Mouse (Mus musculus) intestine, embryonic 16.5 days (tissue): ENCODE data around the gene Tenm3. TPM values are rescaled to one million over a fixed set of nuclear protein-coding genes. Genes with fewer than 3 reads are reported as not detected.

Source experiments
- ATAC-seq: fragments of 200-750 bp; cut with Nextera tagmentation; 2 replicates; pipeline ENCODE4 v1.8.0; 2017; ENCODE audit warnings: moderate TSS enrichment, moderate library complexity
- H3K27ac ChIP-seq: fragments of 300-500 bp; sonication (generic); 2 replicates; pipeline ENCODE4 v1.5.1; 2014; ENCODE audit warnings: mild to moderate bottlenecking, low read length
- H3K27me3 ChIP-seq: fragments of 300-500 bp; sonication (generic); replicated peaks from 2 replicates; pipeline ENCODE4 v1.6.1; 2014; ENCODE audit warnings: low read length, control low read depth, mixed read lengths; ENCODE audit not compliant: control insufficient read depth, insufficient read depth
- H3K36me3 ChIP-seq: fragments of 300-500 bp; sonication (generic); 2 replicates; pipeline ENCODE4 v1.6.1; 2014; ENCODE audit warnings: low read length, control low read depth; ENCODE audit not compliant: control insufficient read depth, insufficient read depth
- H3K4me1 ChIP-seq: fragments of 300-500 bp; sonication (generic); 2 replicates; pipeline ENCODE4 v1.6.1; 2014; ENCODE audit warnings: low read length, control low read depth, mixed read lengths; ENCODE audit not compliant: control insufficient read depth, insufficient read depth
- H3K4me2 ChIP-seq: fragments of 300-500 bp; sonication (generic); 2 replicates; pipeline ENCODE4 v1.6.1; 2014; ENCODE audit warnings: low read depth, low read length, control low read depth
- H3K4me3 ChIP-seq: fragments of 300-500 bp; sonication (generic); 2 replicates; pipeline ENCODE4 v1.5.1; 2014; ENCODE audit warnings: mild to moderate bottlenecking, low read length
- H3K9ac ChIP-seq: fragments of 300-500 bp; sonication (generic); 2 replicates; pipeline ENCODE4 v1.6.1; 2014; ENCODE audit warnings: low read depth, low read length
- H3K9me3 ChIP-seq: fragments of 300-500 bp; sonication (generic); 2 replicates; pipeline ENCODE4 v1.6.1; 2016; ENCODE audit warnings: low read length, control low read depth; ENCODE audit not compliant: control insufficient read depth
- WGBS: fragments of 180-500 bp; shearing (Covaris S2); extraction: QIAGEN DNeasy Blood & Tissue Kit; methylation state at CpG from one replicate; pipeline ENCODE4 v1.1.7; 2014; 5-methylcytosine and 5-hydroxymethylcytosine counted together
- polyA plus RNA-seq: library from polyadenylated mRNA; unstranded; fragments of >200 nt; fragmentation: Nextera tagmentation; extraction: Ambion mirVana; gene quantifications from 2 replicates; pipeline ENCODE4 v1.2.1, GENCODE M21; 2015

Tenm3 gene
- polyA plus RNA-seq, 1 experiment from 2014 or later, result 11.3 TPM

GRCm38 (mm10) chr8:48277986-48278635 lies 565.6 kb downstream of the Tenm3 start:
- WGBS, result 87% methylated on average over 15 of the region's 15 CpGs
- H3K27ac ChIP-seq, result no peak overlapping the region
- H3K27me3 ChIP-seq, result no peaks in the 10 kb centered on the region
- no peak overlapping the region for H3K9ac ChIP-seq
- no peak for ATAC-seq
- H3K36me3 ChIP-seq, result peaks cover 14% of the 10 kb centered on the region
- 0 out of 2 replicates have a peak, but pooled peaks cover 4% of the 10 kb centered on the region for H3K9me3 ChIP-seq
- H3K4me2 ChIP-seq, result no peak overlapping the region
- no peaks in the 10 kb centered on the region for H3K4me1 ChIP-seq
- no peak overlapping the region for H3K4me3 ChIP-seq

DNA sequence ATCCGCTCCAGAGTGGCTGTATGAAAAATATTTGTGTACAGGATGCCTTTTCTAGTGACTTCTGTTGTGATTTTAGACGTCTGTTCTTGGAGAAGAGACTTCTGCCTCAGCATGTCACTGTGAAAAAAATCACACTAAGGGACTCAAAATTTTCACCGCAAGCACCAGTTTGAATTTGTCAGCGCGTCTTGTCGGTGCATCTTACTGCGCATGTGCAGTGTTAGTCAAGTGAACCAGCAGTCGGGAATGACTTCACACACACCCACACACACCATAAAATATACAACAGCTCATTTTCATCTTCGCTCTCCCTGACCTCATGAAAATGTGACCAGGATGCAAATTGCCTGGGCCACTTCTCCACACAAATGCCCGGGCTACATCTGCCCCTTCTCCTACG lies 568.7 kb downstream of the Tenm3 start:
- peaks cover 14% of the 10 kb centered on the region for H3K36me3 ChIP-seq
- 92% methylated on average over 11 of the region's 11 CpGs for WGBS
- no peaks in the 10 kb centered on the region for H3K4me1 ChIP-seq
- H3K9ac ChIP-seq, result no peak overlapping the region
- H3K4me3 ChIP-seq, result no peak overlapping the region
- H3K9me3 ChIP-seq, result 0 out of 2 replicates have a peak, but pooled peaks cover 4% of the 10 kb centered on the region
- no peak overlapping the region for H3K4me2 ChIP-seq
- H3K27ac ChIP-seq, result no peak overlapping the region
- no peaks in the 10 kb centered on the region for H3K27me3 ChIP-seq
- no peak for ATAC-seq

DNA sequence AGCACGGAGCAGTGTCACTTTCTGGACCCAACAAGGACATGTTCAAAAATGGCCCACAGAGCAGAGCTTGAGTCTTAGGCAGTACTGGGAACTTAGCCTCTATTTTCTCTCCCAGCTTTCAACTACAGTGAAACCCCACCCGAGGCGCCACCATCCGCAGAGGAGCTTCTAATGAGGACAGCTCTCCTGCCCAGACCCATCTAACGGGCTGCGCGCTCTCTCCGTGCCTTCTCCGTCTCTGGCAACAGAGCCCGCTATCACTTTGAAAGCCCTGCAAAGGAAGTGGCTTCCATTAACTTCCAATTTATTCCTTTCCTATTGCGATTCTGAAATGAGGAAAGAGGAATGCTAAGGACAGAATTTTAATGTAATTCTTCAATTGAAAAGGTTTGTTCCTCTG lies 569.2 kb downstream of the Tenm3 start:
- Histone ChIP-seq H3K9ac (no peak overlapping the region), H3K36me3 (peaks cover 14% of the 10 kb centered on the region), H3K4me3 (no peak overlapping the region), H3K4me1 (no peaks in the 10 kb centered on the region), H3K9me3 (0 out of 2 replicates have a peak, but pooled peaks cover 4% of the 10 kb centered on the region), H3K27me3 (no peaks in the 10 kb centered on the region), H3K4me2 (no peak overlapping the region), H3K27ac (no peak overlapping the region)
- 90% methylated on average over 11 of the region's 11 CpGs for WGBS
- ATAC-seq, result no peak

DNA sequence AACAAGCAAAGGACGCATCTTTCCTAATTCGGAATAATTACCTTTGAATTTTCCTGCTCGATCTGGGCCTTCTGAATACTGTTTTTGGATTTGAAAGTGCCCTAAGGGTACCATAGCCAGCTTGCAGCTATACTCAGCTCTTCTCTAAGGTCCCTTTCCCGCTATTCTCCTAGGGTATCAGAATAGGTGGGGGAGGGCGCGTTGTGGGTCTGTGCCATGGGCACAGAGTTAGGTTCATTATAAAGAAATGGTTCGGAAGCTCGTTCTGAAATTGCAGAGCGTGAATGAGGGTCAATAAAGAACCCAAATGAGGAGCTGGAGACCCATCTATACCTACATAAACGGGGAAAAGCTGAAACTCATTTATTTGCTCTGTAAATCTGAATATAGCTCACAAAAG lies 575.1 kb downstream of the Tenm3 start:
- H3K36me3 ChIP-seq, result no peaks in the 10 kb centered on the region
- H3K9me3 ChIP-seq, result no peaks in the 10 kb centered on the region
- no peak overlapping the region for H3K4me2 ChIP-seq
- no peak overlapping the region for H3K9ac ChIP-seq
- no peak overlapping the region for H3K4me3 ChIP-seq
- no peaks in the 10 kb centered on the region for H3K4me1 ChIP-seq
- H3K27me3 ChIP-seq, result no peaks in the 10 kb centered on the region
- WGBS, result 92% methylated on average over 10 of the region's 10 CpGs
- no peak overlapping the region for H3K27ac ChIP-seq
- ATAC-seq, result no peak

GRCm38 (mm10) chr8:48260265-48260664 lies 583.5 kb downstream of the Tenm3 start:
- Histone ChIP-seq H3K4me1 (no peaks in the 10 kb centered on the region), H3K36me3 (no peaks in the 10 kb centered on the region), H3K9me3 (no peaks in the 10 kb centered on the region), H3K27ac (no peak overlapping the region), H3K4me3 (no peak overlapping the region), H3K9ac (no peak overlapping the region), H3K4me2 (no peak overlapping the region), H3K27me3 (no peaks in the 10 kb centered on the region)
- WGBS, result 92% methylated on average over 10 of the region's 10 CpGs
- ATAC-seq, result no peak

GRCm38 (mm10) chr8:48259832-48260231 lies 583.9 kb downstream of the Tenm3 start:
- WGBS, result 75% methylated on average over 6 of the region's 6 CpGs
- H3K4me2 ChIP-seq, result no peak overlapping the region
- no peaks in the 10 kb centered on the region for H3K9me3 ChIP-seq
- no peaks in the 10 kb centered on the region for H3K4me1 ChIP-seq
- ATAC-seq, result no peak
- no peak overlapping the region for H3K27ac ChIP-seq
- no peak overlapping the region for H3K9ac ChIP-seq
- H3K4me3 ChIP-seq, result no peak overlapping the region
- no peaks in the 10 kb centered on the region for H3K27me3 ChIP-seq
- H3K36me3 ChIP-seq, result no peaks in the 10 kb centered on the region

DNA sequence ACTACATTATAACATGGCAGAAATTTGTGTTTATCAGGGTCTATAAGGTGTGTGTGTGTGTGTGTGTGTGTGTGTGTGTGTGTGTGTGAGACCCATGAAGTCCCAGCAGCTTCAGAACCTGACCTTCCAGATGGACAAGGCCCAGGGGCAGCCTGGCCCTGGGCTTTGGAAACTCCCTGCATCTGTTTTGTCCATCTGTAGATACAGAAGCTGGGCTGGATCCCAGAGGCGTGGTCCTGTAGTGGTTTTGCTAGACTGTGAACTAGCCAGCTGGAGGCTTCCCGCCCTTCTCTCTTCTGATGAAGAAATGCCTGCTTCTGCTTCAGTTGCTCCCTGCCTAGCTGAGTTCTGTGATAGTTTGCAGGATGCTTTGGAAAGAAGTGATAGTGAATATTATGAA lies 599.9 kb downstream of the Tenm3 start:
- no peak for ATAC-seq
- Histone ChIP-seq H3K4me3 (no peak overlapping the region), H3K9ac (no peak overlapping the region), H3K4me2 (no peak overlapping the region), H3K36me3 (peaks cover 6% of the 10 kb centered on the region; the same call in 1 of the 2 replicates), H3K27me3 (no peaks in the 10 kb centered on the region), H3K4me1 (no peaks in the 10 kb centered on the region), H3K9me3 (no peaks in the 10 kb centered on the region), H3K27ac (no peak overlapping the region)
- 71% methylated on average over 2 of the region's 2 CpGs for WGBS

GRCm38 (mm10) chr8:48240917-48241531 lies 602.7 kb downstream of the Tenm3 start:
- H3K36me3 ChIP-seq, result peaks cover 15% of the 10 kb centered on the region
- no peak overlapping the region for H3K27ac ChIP-seq
- no peak overlapping the region for H3K4me3 ChIP-seq
- H3K4me2 ChIP-seq, result no peak overlapping the region
- WGBS, result 48% methylated on average over 6 of the region's 6 CpGs
- no peaks in the 10 kb centered on the region for H3K9me3 ChIP-seq
- H3K9ac ChIP-seq, result no peak overlapping the region
- no peak for ATAC-seq
- H3K27me3 ChIP-seq, result no peaks in the 10 kb centered on the region
- no peaks in the 10 kb centered on the region for H3K4me1 ChIP-seq

GRCm38 (mm10) chr8:48236968-48237367 lies 606.8 kb downstream of the Tenm3 start:
- Histone ChIP-seq H3K4me1 (no peaks in the 10 kb centered on the region), H3K27ac (no peak overlapping the region), H3K4me3 (no peak overlapping the region), H3K36me3 (peaks cover 14% of the 10 kb centered on the region), H3K4me2 (no peak overlapping the region), H3K27me3 (no peaks in the 10 kb centered on the region), H3K9ac (no peak overlapping the region), H3K9me3 (no peaks in the 10 kb centered on the region)
- 89% methylated on average over 5 of the region's 5 CpGs for WGBS
- ATAC-seq, result no peak
